Mouse (Mus musculus) heart, adult 9 months (tissue): Measurements from ENCODE around the gene Lig4.

Experiments used
- DNase-seq, 2 experiments: peaks; one replicate each; pipeline ENCODE4 v3.0.0; 2022; ENCODE audit warnings: low spot score in 2 of 2

Lig4 gene

GRCm38 (mm10) chr8:9929746-9930445 is 47.6 kb downstream of the Lig4 start:
- DNase-seq, result no peak
